Mouse (Mus musculus) stomach, postnatal 0 days (tissue): ENCODE data around the gene Abcb4.

Source experiments
- CTCF ChIP-seq: IDR thresholded peaks from 2 replicates; pipeline ENCODE4 v1.5.1; 2016; ENCODE audit warnings: antibody characterized with exemption, low read depth, mild to moderate bottlenecking, moderate library complexity
- EP300 ChIP-seq: optimal IDR thresholded peaks from 2 replicates; pipeline ENCODE3; 2016; ENCODE audit warnings: antibody characterized with exemption

- TF ChIP-seq EP300 (no peak), CTCF (no peak)
Measured at GRCm38 (mm10) chr5:8916400-8916799, 22.9 kb downstream of the Abcb4 start.
